Mouse (Mus musculus): ENCODE data around the gene Cln6.
"Not testable (repeated sequence)": the region's sequence is repeated elsewhere in the genome, so short reads cannot be mapped to it uniquely, and the experiment has no call there.

The Cln6 gene

GRCm38 (mm10) chr9:62838506-62839171 lies at the start of gene Cln6:
Gene Cln6 (plus strand): TSS chr9:62838785.
- Histone ChIP-seq H3K36me3 (ENCODE audit: control insufficient read depth, insufficient read depth, low read length, poor library complexity, severe bottlenecking) (no peaks in the 10 kb centered on the region), H3K27me3 (ENCODE audit: control insufficient read depth, insufficient read depth, low read length, poor library complexity, severe bottlenecking) (no peaks in the 10 kb centered on the region)
- peak; percentile 69 for DNase-seq (ENCODE audit: low read depth, low spot score)

GRCm38 (mm10) chr9:62789856-62790255 lies 48.7 kb upstream of the Cln6 start:
- Histone ChIP-seq H3K36me3 (ENCODE audit: control insufficient read depth, insufficient read depth, low read length, poor library complexity, severe bottlenecking) (no peaks in the 10 kb centered on the region; the same call in 1 of the 2 replicates), H3K27me3 (ENCODE audit: control insufficient read depth, insufficient read depth, low read length, poor library complexity, severe bottlenecking) (no peaks in the 10 kb centered on the region)
- DNase-seq (ENCODE audit: low read depth, low spot score), result no peak

- DNase-seq (ENCODE audit: low read depth, low spot score); H3K36me3 ChIP-seq (ENCODE audit: control insufficient read depth, insufficient read depth, low read length, poor library complexity, severe bottlenecking); H3K27me3 ChIP-seq (ENCODE audit: control insufficient read depth, insufficient read depth, low read length, poor library complexity, severe bottlenecking): not testable (repeated sequence)
Measured at GRCm38 (mm10) chr9:62799218-62799617, 39.4 kb upstream of the Cln6 start.

GRCm38 (mm10) chr9:62810095-62810494 lies 28.5 kb upstream of the Cln6 start:
- DNase-seq (ENCODE audit: low read depth, low spot score), result no peak
- no peaks in the 10 kb centered on the region for H3K36me3 ChIP-seq (ENCODE audit: control insufficient read depth, insufficient read depth, low read length, poor library complexity, severe bottlenecking)
- H3K27me3 ChIP-seq (ENCODE audit: control insufficient read depth, insufficient read depth, low read length, poor library complexity, severe bottlenecking), result no peaks in the 10 kb centered on the region

GRCm38 (mm10) chr9:62810543-62811515 lies 27.8 kb upstream of the Cln6 start:
- DNase-seq (ENCODE audit: low read depth, low spot score), result peak; percentile 61
- H3K27me3 ChIP-seq (ENCODE audit: control insufficient read depth, insufficient read depth, low read length, poor library complexity, severe bottlenecking), result no peaks in the 10 kb centered on the region
- H3K36me3 ChIP-seq (ENCODE audit: control insufficient read depth, insufficient read depth, low read length, poor library complexity, severe bottlenecking), result no peaks in the 10 kb centered on the region

GRCm38 (mm10) chr9:62811516-62812121 lies 27.0 kb upstream of the Cln6 start, which contains the start of gene Fem1b:
Gene Fem1b (minus strand): TSS chr9:62811934.
- Histone ChIP-seq H3K36me3 (ENCODE audit: control insufficient read depth, insufficient read depth, low read length, poor library complexity, severe bottlenecking) (no peaks in the 10 kb centered on the region), H3K27me3 (ENCODE audit: control insufficient read depth, insufficient read depth, low read length, poor library complexity, severe bottlenecking) (no peaks in the 10 kb centered on the region)
- peak; percentile 95 for DNase-seq (ENCODE audit: low read depth, low spot score)

- H3K36me3 ChIP-seq (ENCODE audit: control insufficient read depth, insufficient read depth, low read length, poor library complexity, severe bottlenecking), result no peaks in the 10 kb centered on the region
- H3K27me3 ChIP-seq (ENCODE audit: control insufficient read depth, insufficient read depth, low read length, poor library complexity, severe bottlenecking), result no peaks in the 10 kb centered on the region
- no peak for DNase-seq (ENCODE audit: low read depth, low spot score)
Measured at GRCm38 (mm10) chr9:62812216-62813049, 26.2 kb upstream of the Cln6 start.

- no peaks in the 10 kb centered on the region for H3K27me3 ChIP-seq (ENCODE audit: control insufficient read depth, insufficient read depth, low read length, poor library complexity, severe bottlenecking)
- H3K36me3 ChIP-seq (ENCODE audit: control insufficient read depth, insufficient read depth, low read length, poor library complexity, severe bottlenecking), result no peaks in the 10 kb centered on the region
- no peak for DNase-seq (ENCODE audit: low read depth, low spot score)
Measured at GRCm38 (mm10) chr9:62814751-62815150, 23.8 kb upstream of the Cln6 start.

- DNase-seq (ENCODE audit: low read depth, low spot score), result peak; percentile 66
- H3K36me3 ChIP-seq (ENCODE audit: control insufficient read depth, insufficient read depth, low read length, poor library complexity, severe bottlenecking), result no peaks in the 10 kb centered on the region
- no peaks in the 10 kb centered on the region for H3K27me3 ChIP-seq (ENCODE audit: control insufficient read depth, insufficient read depth, low read length, poor library complexity, severe bottlenecking)
Measured at GRCm38 (mm10) chr9:62816323-62817098, 22.1 kb upstream of the Cln6 start.

GRCm38 (mm10) chr9:62817099-62817571 lies 21.4 kb upstream of the Cln6 start:
- Histone ChIP-seq H3K27me3 (ENCODE audit: control insufficient read depth, insufficient read depth, low read length, poor library complexity, severe bottlenecking) (no peaks in the 10 kb centered on the region), H3K36me3 (ENCODE audit: control insufficient read depth, insufficient read depth, low read length, poor library complexity, severe bottlenecking) (no peaks in the 10 kb centered on the region)
- peak; percentile 70 for DNase-seq (ENCODE audit: low read depth, low spot score)

- no peak for DNase-seq (ENCODE audit: low read depth, low spot score)
- H3K36me3 ChIP-seq (ENCODE audit: control insufficient read depth, insufficient read depth, low read length, poor library complexity, severe bottlenecking), result no peaks in the 10 kb centered on the region
Measured at GRCm38 (mm10) chr9:62817828-62818614, 20.6 kb upstream of the Cln6 start.

GRCm38 (mm10) chr9:62819494-62819893 lies 19.1 kb upstream of the Cln6 start:
- DNase-seq (ENCODE audit: low read depth, low spot score), result no peak
- no peaks in the 10 kb centered on the region for H3K27me3 ChIP-seq (ENCODE audit: control insufficient read depth, insufficient read depth, low read length, poor library complexity, severe bottlenecking)
- no peaks in the 10 kb centered on the region for H3K36me3 ChIP-seq (ENCODE audit: control insufficient read depth, insufficient read depth, low read length, poor library complexity, severe bottlenecking)

More at GRCm38 (mm10) chr9:62817828-62818614, 20.6 kb upstream of the Cln6 start:
- H3K27me3 ChIP-seq (ENCODE audit: control insufficient read depth, insufficient read depth, low read length, poor library complexity, severe bottlenecking), result no peaks in the 10 kb centered on the region

GRCm38 (mm10) chr9:62819910-62820309 lies 18.7 kb upstream of the Cln6 start:
- not testable (repeated sequence) for DNase-seq (ENCODE audit: low read depth, low spot score); H3K27me3 ChIP-seq (ENCODE audit: control insufficient read depth, insufficient read depth, low read length, poor library complexity, severe bottlenecking); H3K36me3 ChIP-seq (ENCODE audit: control insufficient read depth, insufficient read depth, low read length, poor library complexity, severe bottlenecking)
